8 mouse cellular contexts compared by ENCODE assay signal in genomic region chr1:72878473-72879318, GRCm38 (mm10). TPM values are rescaled to one million over a fixed set of nuclear protein-coding genes. Genes with fewer than 3 reads are reported as not detected.
DNase-seq lines count a peak whose midpoint lies in the region; ATAC-seq and TF ChIP-seq lines count a peak whose summit lies in the region.

No protein-coding gene starts in this region.

- H3K79me2 ChIP-seq in heart, adult 2 months (replicated peaks; ENCODE audit: control insufficient read depth, insufficient read depth, low read length), result no peaks in the 10 kb centered on the region

- 59% methylated on average over 25 of the region's 25 CpGs for WGBS in heart, embryonic 10.5 days
- 77% methylated on average over 25 of the region's 25 CpGs for WGBS in heart, adult 2 months
- 40% methylated on average over 25 of the region's 25 CpGs for WGBS in lung, embryonic 16.5 days
- 47% methylated on average over 25 of the region's 25 CpGs for whole genome bisulfite sequencing in lung, adult 2 months
- WGBS in limb, embryonic 10.5 days, result 62% methylated on average over 25 of the region's 25 CpGs
- WGBS in stomach, postnatal 0 days, result 39% methylated on average over 25 of the region's 25 CpGs

- H3K4me3 ChIP-seq in heart, embryonic 10.5 days, result peak overlapping the region; percentile 35; the same call in 1 of the 2 replicates
- H3K4me3 ChIP-seq in heart, adult 2 months, result no peak overlapping the region
- H3K4me3 ChIP-seq in lung, embryonic 16.5 days (ENCODE audit: low read length), result no peak overlapping the region
- no peak overlapping the region for H3K4me3 ChIP-seq in lung, adult 2 months (replicated peaks; ENCODE audit: extremely low read depth, low read depth, low read length)
- no peak overlapping the region for H3K4me3 ChIP-seq in limb, embryonic 10.5 days
- H3K4me3 ChIP-seq in stomach, postnatal 0 days (ENCODE audit: low read depth, low read length), result no peak overlapping the region

- peak overlapping the region; percentile 70 for H3K27ac ChIP-seq in heart, embryonic 10.5 days
- H3K27ac ChIP-seq in heart, adult 2 months, result no peak overlapping the region
- no peak overlapping the region for H3K27ac ChIP-seq in lung, embryonic 16.5 days (ENCODE audit: low read length)
- peak overlapping the region; percentile 51; the same call in 1 of the 2 replicates for H3K27ac ChIP-seq in limb, embryonic 10.5 days
- no peak overlapping the region for H3K27ac ChIP-seq in stomach, postnatal 0 days (replicated peaks)

- no peaks in the 10 kb centered on the region for H3K9me3 ChIP-seq in heart, embryonic 10.5 days
- H3K9me3 ChIP-seq in lung, embryonic 16.5 days (ENCODE audit: control insufficient read depth, low read length), result no peaks in the 10 kb centered on the region
- H3K9me3 ChIP-seq in limb, embryonic 10.5 days (replicated peaks), result no peaks in the 10 kb centered on the region
- no peaks in the 10 kb centered on the region for H3K9me3 ChIP-seq in stomach, postnatal 0 days (ENCODE audit: control insufficient read depth, low read length)

- no peak for DNase-seq in heart, embryonic 10.5 days (ENCODE audit: low spot score)
- no peak for DNase-seq in heart, adult 2 months
- DNase-seq in lung, adult 2 months, result no peak
- no peak for DNase-seq in limb, embryonic 10.5 days (ENCODE audit: low spot score)
- DNase-seq in stomach, postnatal 0 days (ENCODE audit: low spot score), result no peak
- DNase-seq in layer of hippocampus, adult 8-10 months (ENCODE audit: low spot score in 2 of 2), result no peak
- no peak for DNase-seq in layer of hippocampus, postnatal 10 days (ENCODE audit: low spot score in 2 of 2)

- no peak for ATAC-seq in lung, embryonic 16.5 days (ENCODE audit: low read depth)
- ATAC-seq in stomach, postnatal 0 days (ENCODE audit: low FRiP score, low TSS enrichment), result no peak

- peaks cover 30% of the 10 kb centered on the region for H3K4me1 ChIP-seq in heart, embryonic 10.5 days
- H3K4me1 ChIP-seq in heart, adult 2 months (ENCODE audit: control insufficient read depth, insufficient read depth, low read length), result peaks cover 2% of the 10 kb centered on the region
- H3K4me1 ChIP-seq in lung, embryonic 16.5 days (replicated peaks; ENCODE audit: control insufficient read depth, insufficient read depth, low read length), result peaks cover 22% of the 10 kb centered on the region
- peaks cover 7% of the 10 kb centered on the region; the same call in 1 of the 2 replicates for H3K4me1 ChIP-seq in lung, adult 2 months (ENCODE audit: control insufficient read depth, insufficient read depth, low read length)
- peaks cover 39% of the 10 kb centered on the region for H3K4me1 ChIP-seq in limb, embryonic 10.5 days
- H3K4me1 ChIP-seq in stomach, postnatal 0 days (replicated peaks; ENCODE audit: control insufficient read depth, insufficient read depth), result no peaks in the 10 kb centered on the region

- TF ChIP-seq POLR2A in heart, adult 2 months (IDR thresholded peaks at IDR 0.05; ENCODE audit: insufficient read depth, low read depth, low read length), result no peak
- TF ChIP-seq POLR2A in lung, adult 2 months (IDR thresholded peaks at IDR 0.05; ENCODE audit: borderline replicate concordance, extremely low read depth, low read depth, low read length), result no peak

- TF ChIP-seq CTCF in heart, adult 2 months (IDR thresholded peaks at IDR 0.05), result no peak
- no peak for TF ChIP-seq CTCF in lung, adult 2 months (IDR thresholded peaks at IDR 0.05; ENCODE audit: insufficient read depth, low read length)
- TF ChIP-seq CTCF in stomach, postnatal 0 days (IDR thresholded peaks at IDR 0.05; ENCODE audit: low read depth), result no peak

- no peak overlapping the region for H3K9ac ChIP-seq in heart, adult 2 months (ENCODE audit: low read depth, low read length)
- peak overlapping the region; percentile 11; the same call in 1 of the 2 replicates for H3K9ac ChIP-seq in lung, embryonic 16.5 days (ENCODE audit: low read length)
- H3K9ac ChIP-seq in stomach, postnatal 0 days (ENCODE audit: low read length), result peak overlapping the region; percentile 31; the same call in 1 of the 2 replicates

- no peaks in the 10 kb centered on the region for H3K27me3 ChIP-seq in heart, embryonic 10.5 days (ENCODE audit: insufficient read depth, poor library complexity, severe bottlenecking)
- 0 out of 2 replicates have a peak, but pooled peaks cover 2% of the 10 kb centered on the region for H3K27me3 ChIP-seq in heart, adult 2 months (ENCODE audit: control insufficient read depth, insufficient read depth, low read length)
- H3K27me3 ChIP-seq in lung, embryonic 16.5 days (ENCODE audit: control insufficient read depth, insufficient read depth, low read depth, low read length), result peaks cover 16% of the 10 kb centered on the region; the same call in 1 of the 2 replicates
- H3K27me3 ChIP-seq in limb, embryonic 10.5 days (ENCODE audit: low read depth, poor library complexity, severe bottlenecking), result peaks cover 48% of the 10 kb centered on the region
- no peaks in the 10 kb centered on the region for H3K27me3 ChIP-seq in stomach, postnatal 0 days (ENCODE audit: control insufficient read depth, insufficient read depth, low read length)

- TF ChIP-seq EP300 in heart, adult 2 months (IDR thresholded peaks at IDR 0.05; ENCODE audit: insufficient read depth, low read depth, low read length), result no peak
- no peak for TF ChIP-seq EP300 in stomach, postnatal 0 days (optimal IDR thresholded peaks at IDR 0.05)

- H3K36me3 ChIP-seq in heart, embryonic 10.5 days, result no peaks in the 10 kb centered on the region
- no peaks in the 10 kb centered on the region for H3K36me3 ChIP-seq in heart, adult 2 months (ENCODE audit: control insufficient read depth, insufficient read depth, low read length)
- H3K36me3 ChIP-seq in lung, embryonic 16.5 days (ENCODE audit: control insufficient read depth, insufficient read depth, low read length), result no peaks in the 10 kb centered on the region
- H3K36me3 ChIP-seq in limb, embryonic 10.5 days, result no peaks in the 10 kb centered on the region
- no peaks in the 10 kb centered on the region for H3K36me3 ChIP-seq in stomach, postnatal 0 days (ENCODE audit: control insufficient read depth, insufficient read depth, low read length)

- peak overlapping the region; percentile 50 for H3K4me2 ChIP-seq in lung, embryonic 16.5 days (ENCODE audit: low read depth, low read length)
- H3K4me2 ChIP-seq in stomach, postnatal 0 days (replicated peaks; ENCODE audit: low read depth), result peak overlapping the region; percentile 24

- intact Hi-C loops in heart, adult 2 months (cut with DNase I), result loop anchor here (1.0 to 5.0 kb wide), 4 partner anchors 164 to 396 kb away; no protein-coding TSS in a partner anchor

RNA-seq across cellular contexts. Expression of gene Igfbp5, which starts 4.0 kb away (rescaled TPM):
- polyA plus RNA-seq in heart, embryonic 10.5 days (2016; fragmentation: Nextera tagmentation; extraction: Ambion mirVana), result 158 and 178 TPM in 2 replicates
- total RNA-seq in heart, adult 2 months (2021), result 10 to 100 TPM; 94.0 to 94.7 TPM
- 77.8 and 91.0 TPM in 2 replicates for polyA plus RNA-seq in heart, adult 2 months (2012; rRNA removed)
- polyA plus RNA-seq in lung, embryonic 16.5 days (2015; fragmentation: Nextera tagmentation; extraction: Ambion mirVana), result 58.7 and 72.4 TPM in 2 replicates
- polyA plus RNA-seq in lung, adult 2 months (2012; rRNA removed), result 91.2 and 118 TPM in 2 replicates
- polyA plus RNA-seq in limb, embryonic 10.5 days (2016; fragmentation: Nextera tagmentation; extraction: Ambion mirVana), result 44.4 and 55.4 TPM in 2 replicates
- 37.8 and 44.2 TPM in 2 replicates for polyA plus RNA-seq in stomach, postnatal 0 days (2015; fragmentation: Nextera tagmentation; extraction: Ambion mirVana)
- 100 to 1,000 TPM in 2 of 4 experiments, 10 to 100 TPM in 2; 81.6 to 154 (median 113) TPM for total RNA-seq in layer of hippocampus, adult 8-10 months (2022)
- 10 to 100 TPM; 76.0 to 83.6 TPM for total RNA-seq in layer of hippocampus, postnatal 10 days (2021)

RNA-seq across cellular contexts. Expression of gene Igfbp2, which starts 54.4 kb away (rescaled TPM):
- 137 and 226 TPM in 2 replicates for polyA plus RNA-seq in heart, embryonic 10.5 days (2016; fragmentation: Nextera tagmentation; extraction: Ambion mirVana)
- under 1 TPM in 1 of 2 experiments, not detected in 1; 0.30 TPM for total RNA-seq in heart, adult 2 months (2021)
- 0.41 and 2.6 TPM in 2 replicates for polyA plus RNA-seq in heart, adult 2 months (2012; rRNA removed)
- polyA plus RNA-seq in lung, embryonic 16.5 days (2015; fragmentation: Nextera tagmentation; extraction: Ambion mirVana), result 213 and 233 TPM in 2 replicates
- polyA plus RNA-seq in lung, adult 2 months (2012; rRNA removed), result 308 and 450 TPM in 2 replicates
- 198 and 264 TPM in 2 replicates for polyA plus RNA-seq in limb, embryonic 10.5 days (2016; fragmentation: Nextera tagmentation; extraction: Ambion mirVana)
- 304 and 499 TPM in 2 replicates for polyA plus RNA-seq in stomach, postnatal 0 days (2015; fragmentation: Nextera tagmentation; extraction: Ambion mirVana)
- 10 to 100 TPM; 36.7 to 56.7 (median 47.3) TPM for total RNA-seq in layer of hippocampus, adult 8-10 months (2022)
- 100 to 1,000 TPM; 106 to 129 TPM for total RNA-seq in layer of hippocampus, postnatal 10 days (2021)

Comparison
In these comparisons a context has a peak if more than half of its experiments do, and no peak if none do; other contexts are left out.
1. H3K27ac ChIP-seq: peak in heart, embryonic 10.5 days (single experiment) and limb, embryonic 10.5 days (single experiment); none in heart, adult 2 months (single experiment), lung, embryonic 16.5 days (single experiment) and stomach, postnatal 0 days (single experiment).
2. RNA of gene Igfbp2, which starts 54.4 kb away (polyA plus RNA-seq): 304 to 499 TPM in stomach, postnatal 0 days, 308 to 450 TPM in lung, adult 2 months, 198 to 264 TPM in limb, embryonic 10.5 days, 213 to 233 TPM in lung, embryonic 16.5 days and 137 to 226 TPM in heart, embryonic 10.5 days; 0.41 to 2.6 TPM in heart, adult 2 months; every median in the first group is over 10 times any median in the second.